Mouse (Mus musculus): ENCODE measurements around the gene Psme2. TPM values are rescaled to one million over a fixed set of nuclear protein-coding genes. Genes with fewer than 3 reads are reported as not detected.

Psme2 gene
- polyA plus RNA-seq, 1 experiment from 2014 or later = 308 TPM

- ATAC-seq (no peak), DNase-seq (ENCODE audit: low spot score) (no peak)
- TF ChIP-seq CTCF (IDR thresholded peaks at IDR 0.05) (no peak), EP300 (IDR thresholded peaks at IDR 0.05) (no peak)
- WGBS = 91% methylated on average over 11 of the region's 11 CpGs
- Histone ChIP-seq H3K4me3 (ENCODE audit: low read depth, low read length) (no peak overlapping the region), H3K4me2 (replicated peaks; ENCODE audit: low read depth, low read length) (no peak overlapping the region), H3K9ac (replicated peaks; ENCODE audit: low read depth) (no peak overlapping the region), H3K27me3 (replicated peaks; ENCODE audit: insufficient read depth, low read length) (no peaks in the 10 kb centered on the region), H3K36me3 (ENCODE audit: insufficient read depth, low read length) (peaks cover 17% of the 10 kb centered on the region; the same call in 1 of the 2 replicates), H3K4me1 (ENCODE audit: insufficient read depth, low read depth, low read length) (peaks cover 7% of the 10 kb centered on the region; the same call in 1 of the 2 replicates), H3K27ac (ENCODE audit: low read length) (no peak overlapping the region), H3K9me3 (ENCODE audit: low read length) (no peaks in the 10 kb centered on the region)
Measured at GRCm38 (mm10) chr14:55563249-55563648, 27.7 kb downstream of the Psme2 start.

GRCm38 (mm10) chr14:55561860-55562259 lies 29.1 kb downstream of the Psme2 start:
- Histone ChIP-seq H3K4me2 (replicated peaks; ENCODE audit: low read depth, low read length) (peak overlapping the region; percentile 86), H3K4me3 (ENCODE audit: low read depth, low read length) (peak overlapping the region; percentile 58; the same call in 1 of the 2 replicates), H3K36me3 (ENCODE audit: insufficient read depth, low read length) (peaks cover 17% of the 10 kb centered on the region; the same call in 1 of the 2 replicates), H3K9ac (replicated peaks; ENCODE audit: low read depth) (no peak overlapping the region), H3K4me1 (ENCODE audit: insufficient read depth, low read depth, low read length) (peaks cover 7% of the 10 kb centered on the region; the same call in 1 of the 2 replicates), H3K9me3 (ENCODE audit: low read length) (no peaks in the 10 kb centered on the region), H3K27ac (ENCODE audit: low read length) (no peak overlapping the region), H3K27me3 (replicated peaks; ENCODE audit: insufficient read depth, low read length) (no peaks in the 10 kb centered on the region)
- ATAC-seq (no peak), DNase-seq (ENCODE audit: low spot score) (no peak)
- 70% methylated on average over 10 of the region's 10 CpGs for WGBS
- TF ChIP-seq EP300 (IDR thresholded peaks at IDR 0.05) = no peak
- TF ChIP-seq CTCF (IDR thresholded peaks at IDR 0.05) = no peak

GRCm38 (mm10) chr14:55560202-55561073 lies 30.5 kb downstream of the Psme2 start, which contains the start of gene A730061H03Rik:
Gene A730061H03Rik, minus strand, starts transcription at chr14:55560406.
- peak; percentile 92 for TF ChIP-seq EP300 (IDR thresholded peaks at IDR 0.05)
- peak; percentile 31 for TF ChIP-seq CTCF (IDR thresholded peaks at IDR 0.05)
- Histone ChIP-seq H3K4me1 (ENCODE audit: insufficient read depth, low read depth, low read length) (peaks cover 7% of the 10 kb centered on the region; the same call in 1 of the 2 replicates), H3K27me3 (replicated peaks; ENCODE audit: insufficient read depth, low read length) (no peaks in the 10 kb centered on the region), H3K27ac (ENCODE audit: low read length) (peak within 1 kb of the TSS; percentile 99), H3K9me3 (ENCODE audit: low read length) (no peaks in the 10 kb centered on the region), H3K9ac (replicated peaks; ENCODE audit: low read depth) (peak within 1 kb of the TSS; percentile 71), H3K4me2 (replicated peaks; ENCODE audit: low read depth, low read length) (peak within 1 kb of the TSS; percentile 86), H3K36me3 (ENCODE audit: insufficient read depth, low read length) (peaks cover 13% of the 10 kb centered on the region; the same call in 1 of the 2 replicates), H3K4me3 (ENCODE audit: low read depth, low read length) (peak within 1 kb of the TSS; percentile 58)
- DNase-seq (ENCODE audit: low spot score) (peak; percentile 99), ATAC-seq (peak; percentile 92)
- WGBS = 1% methylated on average over 51 of the region's 51 CpGs

GRCm38 (mm10) chr14:55559799-55560201 lies 31.1 kb downstream of the Psme2 start, which contains the start of gene Dcaf11:
Gene Dcaf11, plus strand, starts transcription at chr14:55560006.
- Histone ChIP-seq H3K27me3 (replicated peaks; ENCODE audit: insufficient read depth, low read length) (no peaks in the 10 kb centered on the region), H3K9me3 (ENCODE audit: low read length) (no peaks in the 10 kb centered on the region), H3K27ac (ENCODE audit: low read length) (peak within 1 kb of the TSS; percentile 99), H3K36me3 (ENCODE audit: insufficient read depth, low read length) (peaks cover 6% of the 10 kb centered on the region; the same call in 1 of the 2 replicates), H3K4me2 (replicated peaks; ENCODE audit: low read depth, low read length) (peak within 1 kb of the TSS; percentile 86), H3K4me1 (ENCODE audit: insufficient read depth, low read depth, low read length) (peaks cover 7% of the 10 kb centered on the region; the same call in 1 of the 2 replicates), H3K4me3 (ENCODE audit: low read depth, low read length) (peak within 1 kb of the TSS; percentile 58), H3K9ac (replicated peaks; ENCODE audit: low read depth) (peak within 1 kb of the TSS; percentile 60)
- ATAC-seq (peak; percentile 78), DNase-seq (ENCODE audit: low spot score) (peak; percentile 97)
- TF ChIP-seq EP300 (IDR thresholded peaks at IDR 0.05) (no peak; the same call in 1 of the 2 replicates), CTCF (IDR thresholded peaks at IDR 0.05) (peak; percentile 60)
- under 1% methylated on average over 27 of the region's 27 CpGs for WGBS

GRCm38 (mm10) chr14:55558740-55559448 lies 32.0 kb downstream of the Psme2 start:
- peak overlapping the region; percentile 52 for H3K4me2 ChIP-seq (replicated peaks; ENCODE audit: low read depth, low read length)
- no peaks in the 10 kb centered on the region for H3K9me3 ChIP-seq (ENCODE audit: low read length)
- DNase-seq (ENCODE audit: low spot score) (peak; percentile 38), ATAC-seq (no peak)
- H3K36me3 ChIP-seq (ENCODE audit: insufficient read depth, low read length) = no peaks in the 10 kb centered on the region
- 47% methylated on average over 6 of the region's 6 CpGs for WGBS
- peak overlapping the region; percentile 60; the same call in 1 of the 2 replicates for H3K9ac ChIP-seq (replicated peaks; ENCODE audit: low read depth)
- peak overlapping the region; percentile 58; the same call in 1 of the 2 replicates for H3K4me3 ChIP-seq (ENCODE audit: low read depth, low read length)
- no peaks in the 10 kb centered on the region for H3K27me3 ChIP-seq (replicated peaks; ENCODE audit: insufficient read depth, low read length)
- peaks cover 7% of the 10 kb centered on the region; the same call in 1 of the 2 replicates for H3K4me1 ChIP-seq (ENCODE audit: insufficient read depth, low read depth, low read length)
- no peak for TF ChIP-seq EP300 (IDR thresholded peaks at IDR 0.05)
- no peak for TF ChIP-seq CTCF (IDR thresholded peaks at IDR 0.05)
- peak overlapping the region; percentile 99 for H3K27ac ChIP-seq (ENCODE audit: low read length)

Data from lung, postnatal 0 days (tissue).